Mouse (Mus musculus) embryonic facial prominence, embryonic 14.5 days (tissue): ENCODE data around the gene Tmem108. TPM values are rescaled to one million over a fixed set of nuclear protein-coding genes. Genes with fewer than 3 reads are reported as not detected.

Experiments
- ATAC-seq: fragments of 200-750 bp; cut with Nextera tagmentation; 2 replicates; pipeline ENCODE4 v1.8.0; 2017; ENCODE audit warnings: low read depth, moderate number of reproducible peaks, moderate TSS enrichment
- DNase-seq: peaks from one replicate; pipeline ENCODE4 v3.0.0-alpha.2; 2015; ENCODE audit warnings: low spot score
- H3K27ac ChIP-seq: fragments of 300-500 bp; sonication (generic); replicated peaks from 2 replicates; pipeline ENCODE4 v1.5.1; 2014; ENCODE audit warnings: low read depth, mild to moderate bottlenecking, low read length, moderate library complexity
- H3K27me3 ChIP-seq: fragments of 300-500 bp; sonication (generic); replicated peaks from 2 replicates; pipeline ENCODE4 v1.6.1; 2014; ENCODE audit warnings: low read length; ENCODE audit not compliant: control insufficient read depth, insufficient read depth
- H3K36me3 ChIP-seq: fragments of 300-500 bp; sonication (generic); 2 replicates; pipeline ENCODE4 v1.6.1; 2014; ENCODE audit warnings: low read length, mixed read lengths; ENCODE audit not compliant: control insufficient read depth, insufficient read depth
- H3K4me1 ChIP-seq: fragments of 300-500 bp; sonication (generic); 2 replicates; pipeline ENCODE4 v1.6.1; 2014; ENCODE audit warnings: antibody characterized with exemption, low read length; ENCODE audit not compliant: control insufficient read depth, insufficient read depth
- H3K4me2 ChIP-seq: fragments of 300-500 bp; sonication (generic); 2 replicates; pipeline ENCODE4 v1.6.1; 2014; ENCODE audit warnings: low read depth, mild to moderate bottlenecking, low read length, moderate library complexity, mixed read lengths
- H3K4me3 ChIP-seq: fragments of 300-500 bp; sonication (generic); 2 replicates; pipeline ENCODE4 v1.5.1; 2014; ENCODE audit warnings: low read depth, mild to moderate bottlenecking, low read length
- H3K9ac ChIP-seq: fragments of 300-500 bp; sonication (generic); 2 replicates; pipeline ENCODE4 v1.6.1; 2014; ENCODE audit warnings: low read depth, mild to moderate bottlenecking, low read length, moderate library complexity, mixed read lengths
- H3K9me3 ChIP-seq: fragments of 300-500 bp; sonication (generic); 2 replicates; pipeline ENCODE4 v1.6.1; 2016; ENCODE audit warnings: low read length; ENCODE audit not compliant: control insufficient read depth
- WGBS: fragments of 180-500 bp; shearing (Covaris S2); extraction: QIAGEN DNeasy Blood & Tissue Kit; methylation state at CpG from one replicate; pipeline ENCODE4 v1.1.7; 2014; 5-methylcytosine and 5-hydroxymethylcytosine counted together
- polyA plus RNA-seq: library from polyadenylated mRNA; unstranded; fragments of >200 nt; fragmentation: Nextera tagmentation; extraction: Ambion mirVana; gene quantifications from 2 replicates; pipeline ENCODE4 v1.2.1, GENCODE M21; 2014

The Tmem108 gene
- polyA plus RNA-seq, 1 experiment from 2014 or later: 9.9 TPM

DNA sequence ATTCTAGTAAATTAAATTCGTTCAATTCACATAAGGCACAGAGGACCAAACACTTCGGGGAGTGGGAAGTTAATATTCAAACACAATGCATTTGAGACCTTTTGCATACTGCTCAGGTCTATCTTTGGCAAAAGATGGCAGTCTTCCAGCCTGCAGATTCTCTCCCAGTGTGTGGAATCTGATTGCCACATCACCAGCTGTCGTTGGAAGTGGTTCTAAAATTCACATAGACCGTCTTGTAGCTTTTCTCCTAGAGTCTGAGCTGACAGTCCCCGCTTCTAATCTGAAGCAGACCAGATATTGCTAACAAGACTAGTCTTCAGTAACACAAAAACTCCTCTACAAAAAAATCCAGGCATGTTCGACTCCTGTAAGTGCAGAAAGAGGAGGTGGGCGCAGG lies 203.4 kb downstream of the Tmem108 start:
- Histone ChIP-seq H3K27me3 (no peaks in the 10 kb centered on the region), H3K4me1 (peaks cover 22% of the 10 kb centered on the region), H3K27ac (peak overlapping the region; percentile 52; the same call in 1 of the 2 replicates), H3K4me3 (no peak overlapping the region), H3K9ac (no peak overlapping the region), H3K4me2 (no peak overlapping the region), H3K9me3 (0 out of 2 replicates have a peak, but pooled peaks cover 6% of the 10 kb centered on the region), H3K36me3 (no peaks in the 10 kb centered on the region)
- WGBS: 77% methylated on average over 7 of the region's 7 CpGs
- DNase-seq (peak; percentile 56), ATAC-seq (no peak)

DNA sequence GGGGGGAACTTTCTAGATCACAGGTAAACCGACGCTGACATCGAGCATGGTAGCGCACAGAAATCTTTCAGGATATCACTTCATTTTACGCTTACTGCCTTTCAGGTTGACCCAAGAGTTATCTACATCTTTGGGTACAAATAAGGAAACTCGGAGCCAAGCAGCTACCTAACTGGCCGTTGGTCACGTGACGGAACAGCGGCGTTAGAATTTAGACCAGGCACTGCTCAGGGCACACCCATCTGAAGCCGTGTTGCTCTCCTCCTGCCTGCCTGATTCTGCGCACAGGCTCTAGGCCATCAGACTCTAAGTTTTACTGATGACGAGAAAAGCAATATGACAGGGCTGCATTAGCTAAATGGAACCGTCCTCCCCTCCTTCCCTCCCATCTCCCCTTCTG lies 204.6 kb downstream of the Tmem108 start:
- H3K4me3 ChIP-seq: no peak overlapping the region
- 0 out of 2 replicates have a peak, but pooled peaks cover 3% of the 10 kb centered on the region for H3K9me3 ChIP-seq
- ATAC-seq (no peak), DNase-seq (no peak)
- no peaks in the 10 kb centered on the region for H3K27me3 ChIP-seq
- peaks cover 22% of the 10 kb centered on the region for H3K4me1 ChIP-seq
- WGBS: 90% methylated on average over 15 of the region's 15 CpGs
- no peak overlapping the region for H3K4me2 ChIP-seq
- H3K36me3 ChIP-seq: no peaks in the 10 kb centered on the region
- no peak overlapping the region for H3K27ac ChIP-seq
- no peak overlapping the region for H3K9ac ChIP-seq

DNA sequence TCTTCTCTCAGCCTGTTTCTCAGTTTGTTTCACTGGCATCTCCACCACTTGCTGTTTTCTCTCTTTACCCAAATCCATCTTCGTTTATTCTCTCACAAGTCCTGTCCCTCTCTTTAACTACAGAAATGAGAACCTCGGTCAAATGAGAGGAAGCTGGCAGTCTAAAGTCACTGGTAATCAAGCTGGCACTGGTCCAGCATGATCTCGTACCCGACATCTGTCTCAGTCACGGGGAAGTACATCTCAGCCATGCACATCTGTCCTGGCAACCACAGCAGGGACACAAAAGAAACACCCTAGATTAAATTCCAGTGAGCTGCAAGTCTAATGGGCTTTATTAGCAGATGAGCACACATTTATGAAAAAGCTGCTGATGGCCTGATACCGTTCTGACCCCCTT lies 206.3 kb downstream of the Tmem108 start:
- WGBS: 34% methylated on average over 6 of the region's 6 CpGs
- no peaks in the 10 kb centered on the region for H3K36me3 ChIP-seq
- no peak overlapping the region for H3K4me3 ChIP-seq
- H3K27me3 ChIP-seq: no peaks in the 10 kb centered on the region
- no peak overlapping the region for H3K27ac ChIP-seq
- DNase-seq: peak; percentile 56
- no peak overlapping the region for H3K4me2 ChIP-seq
- no peak for ATAC-seq
- H3K4me1 ChIP-seq: peaks cover 22% of the 10 kb centered on the region
- H3K9ac ChIP-seq: no peak overlapping the region
- H3K9me3 ChIP-seq: no peaks in the 10 kb centered on the region

DNA sequence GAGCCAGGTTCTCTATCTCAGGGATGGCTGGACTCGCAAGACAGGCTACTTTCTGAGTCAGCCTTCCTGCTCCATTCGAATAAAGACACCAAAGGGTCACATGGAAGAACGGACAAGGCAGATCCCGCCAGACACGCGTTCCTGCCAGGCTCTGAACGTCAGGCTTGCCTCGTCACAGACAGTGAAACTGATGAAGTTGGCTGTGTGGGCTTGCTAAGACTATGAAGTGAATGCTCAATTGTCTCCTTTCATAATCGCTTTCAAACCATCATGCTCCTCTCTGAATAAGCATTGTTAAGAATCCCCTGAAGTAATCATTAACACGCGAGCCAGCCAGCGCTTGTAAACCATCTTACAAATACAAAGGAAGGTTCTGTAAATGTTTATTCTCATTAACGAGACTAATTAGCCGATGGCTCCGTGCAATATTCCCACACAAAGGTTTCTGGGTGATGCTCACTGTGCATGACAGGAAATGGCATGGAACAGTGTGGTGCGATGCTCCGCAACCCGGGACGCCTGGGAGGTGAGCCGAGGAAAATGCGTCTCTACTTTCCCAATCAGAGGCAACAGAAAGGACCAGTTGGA lies 210.9 kb downstream of the Tmem108 start:
- H3K36me3 ChIP-seq: no peaks in the 10 kb centered on the region
- DNase-seq (peak; percentile 34), ATAC-seq (peak; percentile 48; the same call in 1 of the 2 replicates)
- peaks cover 9% of the 10 kb centered on the region for H3K4me1 ChIP-seq
- H3K27ac ChIP-seq: no peak overlapping the region
- H3K4me2 ChIP-seq: no peak overlapping the region
- 61% methylated on average over 21 of the region's 21 CpGs for WGBS
- H3K27me3 ChIP-seq: no peaks in the 10 kb centered on the region
- H3K9me3 ChIP-seq: no peaks in the 10 kb centered on the region
- H3K9ac ChIP-seq: no peak overlapping the region
- H3K4me3 ChIP-seq: no peak overlapping the region

DNA sequence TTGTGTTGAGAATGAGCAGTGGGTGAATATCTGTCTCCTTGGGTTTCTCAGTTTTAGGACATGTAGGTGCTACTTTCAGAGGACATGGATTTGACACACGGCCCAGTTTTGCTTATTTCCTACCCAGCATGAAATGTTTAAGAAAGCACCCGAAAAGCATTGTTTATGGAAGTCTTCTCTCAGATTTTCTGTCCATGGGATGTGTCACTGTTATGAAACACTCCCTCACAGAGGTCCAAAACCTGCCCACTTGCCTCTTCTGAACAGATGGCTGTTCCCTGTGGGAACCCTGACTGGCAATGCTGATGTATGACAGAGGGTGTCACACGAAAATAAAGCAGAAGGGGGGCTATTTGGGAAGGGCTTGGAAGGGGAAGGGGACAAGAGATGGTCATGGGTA lies 212.5 kb downstream of the Tmem108 start:
- WGBS: 63% methylated on average over 3 of the region's 3 CpGs
- Histone ChIP-seq H3K4me3 (no peak overlapping the region), H3K27me3 (no peaks in the 10 kb centered on the region), H3K36me3 (no peaks in the 10 kb centered on the region), H3K27ac (no peak overlapping the region), H3K4me2 (no peak overlapping the region), H3K4me1 (no peaks in the 10 kb centered on the region; the same call in 1 of the 2 replicates), H3K9me3 (no peaks in the 10 kb centered on the region), H3K9ac (no peak overlapping the region)
- DNase-seq: no peak
- ATAC-seq: no peak

DNA sequence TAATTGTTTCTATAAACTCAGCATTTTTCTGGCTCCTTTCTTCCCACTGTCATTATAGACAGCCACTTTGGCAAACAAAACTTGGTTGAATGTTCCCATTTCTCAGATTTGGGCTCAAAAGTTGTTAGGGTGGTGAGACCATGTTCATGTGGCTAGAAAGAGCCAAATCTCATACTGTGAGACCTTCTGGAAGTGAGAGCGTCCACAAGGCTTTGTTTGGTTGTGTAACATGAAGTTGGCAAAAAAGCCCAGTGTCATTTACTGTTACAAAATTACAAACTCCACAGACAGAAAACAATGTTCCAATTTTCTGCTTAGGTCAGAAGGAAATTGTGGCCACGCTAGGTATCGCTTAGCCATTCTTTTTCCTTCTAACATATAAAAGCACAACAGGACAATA lies 213.0 kb downstream of the Tmem108 start:
- no peak for DNase-seq
- no peak for ATAC-seq

DNA sequence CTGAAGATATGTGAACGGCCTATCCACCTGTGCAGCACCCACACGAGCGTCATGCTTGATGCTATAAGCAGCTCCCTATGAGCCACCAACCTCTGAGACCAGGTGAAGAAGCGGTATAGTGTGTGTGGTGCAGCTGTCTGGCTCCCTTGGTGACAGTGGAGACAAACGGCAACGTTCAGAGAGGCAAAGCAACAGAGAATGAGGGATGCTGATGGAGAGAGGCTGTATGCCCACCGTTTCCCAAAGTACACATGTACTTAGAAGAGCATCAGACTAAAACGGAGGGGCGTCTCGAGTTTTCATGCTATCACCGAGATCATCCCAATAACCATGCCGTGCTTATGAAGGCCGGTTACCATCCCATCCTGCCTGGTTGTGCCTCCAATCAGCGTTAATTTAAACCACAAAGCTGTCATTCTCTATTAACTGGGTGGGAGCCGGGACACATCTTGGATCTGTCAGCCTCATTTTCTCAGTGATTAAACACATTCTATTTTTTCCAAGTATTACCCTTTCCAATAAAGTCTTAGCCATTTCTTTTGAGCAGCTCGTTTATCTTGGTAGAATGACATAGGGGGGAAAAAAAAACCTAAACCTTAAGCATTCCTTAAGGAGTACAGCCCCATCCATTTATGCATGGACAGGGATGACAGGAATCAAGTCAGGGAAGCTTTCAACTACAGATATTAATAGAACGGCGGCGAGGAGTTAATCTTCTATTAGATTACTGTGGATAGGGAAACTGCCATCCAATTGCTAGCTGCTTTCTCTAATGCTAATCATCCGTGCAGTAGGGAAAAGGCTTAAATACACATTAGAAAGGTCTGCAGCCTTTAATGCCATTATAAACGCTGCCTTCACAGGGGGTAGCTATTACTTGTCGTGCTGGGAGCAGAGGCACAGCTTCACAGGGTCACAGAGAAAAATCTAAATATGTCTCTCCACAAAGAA lies 214.7 kb downstream of the Tmem108 start:
- H3K9ac ChIP-seq: no peak overlapping the region

More for the DNA sequence above, 213.0 kb downstream of the Tmem108 start:
- H3K9me3 ChIP-seq: no peaks in the 10 kb centered on the region
- H3K4me1 ChIP-seq: no peaks in the 10 kb centered on the region; the same call in 1 of the 2 replicates
- no peaks in the 10 kb centered on the region for H3K27me3 ChIP-seq
- H3K4me3 ChIP-seq: no peak overlapping the region
- H3K9ac ChIP-seq: no peak overlapping the region
- H3K36me3 ChIP-seq: no peaks in the 10 kb centered on the region
- no peak overlapping the region for H3K4me2 ChIP-seq
- 90% methylated on average over 3 of the region's 3 CpGs for WGBS
- no peak overlapping the region for H3K27ac ChIP-seq

DNA sequence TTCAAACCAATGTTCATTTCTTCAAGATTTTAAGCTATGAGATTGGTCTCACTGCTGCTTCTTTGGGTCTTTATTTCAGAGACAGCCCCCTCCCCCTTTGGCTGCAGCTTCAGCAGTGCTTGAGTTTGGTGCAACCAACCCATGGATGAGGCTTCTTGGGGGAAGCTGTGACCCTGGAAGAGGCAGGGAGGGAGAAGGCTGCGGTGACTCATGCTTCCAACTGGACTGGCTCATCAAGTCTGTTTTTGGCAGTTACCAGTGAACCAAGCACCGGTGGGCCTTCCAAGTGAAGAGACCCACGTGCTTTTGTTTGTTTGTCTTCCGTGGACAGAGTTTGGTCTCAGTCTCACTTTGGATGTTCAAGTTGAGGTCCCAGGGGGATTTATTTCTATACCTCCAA lies 215.9 kb downstream of the Tmem108 start:
- Histone ChIP-seq H3K4me1 (no peaks in the 10 kb centered on the region; the same call in 1 of the 2 replicates), H3K36me3 (no peaks in the 10 kb centered on the region), H3K9ac (no peak overlapping the region), H3K4me3 (no peak overlapping the region), H3K9me3 (no peaks in the 10 kb centered on the region), H3K27me3 (no peaks in the 10 kb centered on the region), H3K27ac (no peak overlapping the region), H3K4me2 (no peak overlapping the region)
- no peak for DNase-seq
- ATAC-seq: no peak
- WGBS: 66% methylated on average over 4 of the region's 4 CpGs

More for the DNA sequence above, 214.7 kb downstream of the Tmem108 start:
- no peak overlapping the region for H3K27ac ChIP-seq
- no peaks in the 10 kb centered on the region for H3K36me3 ChIP-seq
- H3K27me3 ChIP-seq: no peaks in the 10 kb centered on the region
- no peak for DNase-seq
- H3K4me3 ChIP-seq: no peak overlapping the region
- H3K9me3 ChIP-seq: no peaks in the 10 kb centered on the region
- H3K4me2 ChIP-seq: no peak overlapping the region
- ATAC-seq: no peak
- no peaks in the 10 kb centered on the region; the same call in 1 of the 2 replicates for H3K4me1 ChIP-seq
- WGBS: 62% methylated on average over 22 of the region's 22 CpGs
